Mouse (Mus musculus) thymus, adult 2 months (tissue): ENCODE data around the gene Serbp1. TPM values are rescaled to one million over a fixed set of nuclear protein-coding genes. Genes with fewer than 3 reads are reported as not detected.

Experiments
- DNase-seq: peaks from one replicate; pipeline ENCODE4 v3.0.0; 2021
- H3K27ac ChIP-seq: fragments of 200-500 bp; 2 replicates; pipeline ENCODE4 v1.5.1; 2012; ENCODE audit warnings: low read length, control low read depth; ENCODE audit not compliant: control insufficient read depth, insufficient read depth
- H3K27me3 ChIP-seq: fragments of 200-500 bp; 2 replicates; pipeline ENCODE4 v1.6.1; 2012; ENCODE audit warnings: mild to moderate bottlenecking, low read length, moderate library complexity, mixed read lengths; ENCODE audit not compliant: control insufficient read depth, insufficient read depth
- H3K36me3 ChIP-seq: fragments of 200-500 bp; 2 replicates; pipeline ENCODE4 v1.6.1; 2012; ENCODE audit warnings: mild to moderate bottlenecking, low read length, moderate library complexity; ENCODE audit not compliant: control insufficient read depth, insufficient read depth
- H3K4me1 ChIP-seq: fragments of 200-500 bp; replicated peaks from 2 replicates; pipeline ENCODE4 v1.6.1; 2012; ENCODE audit warnings: low read length; ENCODE audit not compliant: control insufficient read depth, insufficient read depth
- H3K4me3 ChIP-seq: fragments of 200-500 bp; 2 replicates; pipeline ENCODE4 v1.5.1; 2012; ENCODE audit warnings: mild to moderate bottlenecking, low read length, control low read depth, moderate library complexity; ENCODE audit not compliant: control insufficient read depth, insufficient read depth
- CTCF ChIP-seq: fragments of 200-500 bp; IDR thresholded peaks from 2 replicates; pipeline ENCODE4 v1.5.1; 2012; ENCODE audit warnings: mild to moderate bottlenecking, control low read depth, low read length, moderate library complexity, borderline replicate concordance; ENCODE audit not compliant: control insufficient read depth, poor library complexity, insufficient read depth; ENCODE audit errors: extremely low read depth
- POLR2A ChIP-seq: fragments of 200-500 bp; IDR thresholded peaks from 2 replicates; pipeline ENCODE4 v1.6.1; 2012; ENCODE audit warnings: mild to moderate bottlenecking, low read length, control low read depth, moderate library complexity; ENCODE audit not compliant: control insufficient read depth, poor library complexity, insufficient read depth; ENCODE audit errors: extremely low read depth
- WGBS: fragments of 180-500 bp; shearing (Covaris S2); methylation state at CpG from one replicate; pipeline ENCODE4 v1.1.7; 2018; 5-methylcytosine and 5-hydroxymethylcytosine counted together
- polyA plus RNA-seq: library from polyadenylated mRNA; depleted of rRNA; stranded (reverse); fragments of >200 nt; gene quantifications from 2 replicates; pipeline ENCODE4 v1.2.3, GENCODE M21; 2012

Gene Serbp1
- polyA plus RNA-seq, 1 experiment: 95.1 TPM

DNA sequence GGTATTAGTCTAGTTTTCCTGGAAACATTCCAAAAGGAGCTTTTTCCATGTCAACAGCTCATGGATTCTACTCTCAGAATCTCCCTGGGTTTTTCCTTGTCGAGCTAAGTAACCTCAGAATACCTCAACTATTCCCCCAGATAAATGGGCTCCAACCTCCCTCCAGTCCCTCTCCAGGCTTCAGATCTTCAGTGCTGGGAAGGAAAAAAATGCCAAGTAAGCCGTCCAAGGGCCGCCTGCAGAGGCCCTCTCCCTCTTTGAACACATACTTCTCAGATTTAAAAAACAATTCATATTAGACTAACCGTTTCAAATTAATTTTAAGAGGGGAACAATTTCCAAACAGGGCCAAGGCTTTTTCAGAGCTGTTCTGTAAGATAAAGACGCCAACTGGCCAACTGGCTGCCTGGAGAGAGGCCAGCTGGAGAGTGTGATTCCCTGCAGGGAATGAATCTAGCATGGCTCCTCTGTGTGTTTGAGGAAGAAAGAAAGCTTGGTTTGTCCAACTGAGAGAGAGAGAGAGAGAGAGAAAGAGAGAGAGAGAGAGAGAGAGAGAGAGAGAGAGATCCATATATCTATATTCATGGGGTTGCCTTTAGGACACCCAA is 37.2 kb upstream of the Serbp1 start:
- TF ChIP-seq POLR2A (no peak), CTCF (no peak)
- WGBS: 88% methylated on average over 5 of the region's 5 CpGs
- Histone ChIP-seq H3K27me3 (no peaks in the 10 kb centered on the region), H3K4me1 (no peaks in the 10 kb centered on the region), H3K36me3 (no peaks in the 10 kb centered on the region), H3K4me3 (no peak overlapping the region), H3K27ac (no peak overlapping the region)
- DNase-seq: no peak

DNA sequence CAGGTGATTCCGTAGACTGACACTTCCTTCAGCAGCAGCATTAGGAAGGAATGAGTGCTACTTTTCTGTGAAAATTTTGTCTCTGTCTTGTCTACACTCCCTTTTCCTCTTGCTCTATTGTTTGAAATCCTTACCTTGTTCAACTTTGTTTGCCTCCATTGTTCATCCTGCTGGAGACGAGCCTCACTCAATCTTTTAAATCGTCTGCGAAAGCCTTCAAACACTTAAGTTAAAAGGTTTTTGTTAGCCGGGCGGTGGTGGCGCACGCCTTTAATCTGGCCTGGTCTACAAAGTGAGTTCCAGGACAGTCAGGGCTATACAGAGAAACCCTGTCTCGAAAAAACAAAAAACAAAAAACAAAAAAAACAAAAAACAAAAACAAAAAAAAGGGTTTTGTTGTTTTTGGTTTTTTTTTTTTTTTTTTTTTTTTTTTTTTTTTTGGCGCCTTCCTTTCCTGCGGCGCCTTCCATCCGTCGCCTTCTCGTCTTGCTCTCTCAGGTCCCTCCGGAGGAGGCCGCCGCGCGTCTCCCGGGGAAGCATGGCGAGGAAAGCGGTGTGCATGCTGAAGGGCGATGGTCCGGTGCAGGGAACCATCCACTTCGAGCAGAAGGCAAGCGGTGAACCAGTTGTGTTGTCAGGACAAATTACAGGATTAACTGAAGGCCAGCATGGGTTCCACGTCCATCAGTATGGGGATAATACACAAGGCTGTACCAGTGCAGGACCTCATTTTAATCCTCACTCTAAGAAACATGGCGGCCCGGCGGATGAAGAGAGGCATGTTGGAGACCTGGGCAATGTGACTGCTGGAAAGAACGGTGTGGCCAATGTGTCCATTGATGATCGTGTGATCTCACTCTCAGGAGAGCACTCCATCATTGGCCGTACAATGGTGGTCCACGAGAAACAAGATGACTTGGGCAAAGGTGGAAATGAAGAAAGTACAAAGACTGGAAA is 32.6 kb upstream of the Serbp1 start:
- 93% methylated on average over 35 of the region's 35 CpGs for WGBS
- TF ChIP-seq CTCF (no peak), POLR2A (no peak)
- Histone ChIP-seq H3K27ac (no peak overlapping the region), H3K4me1 (no peaks in the 10 kb centered on the region), H3K27me3 (no peaks in the 10 kb centered on the region), H3K36me3 (no peaks in the 10 kb centered on the region), H3K4me3 (no peak overlapping the region)
- DNase-seq: no peak

DNA sequence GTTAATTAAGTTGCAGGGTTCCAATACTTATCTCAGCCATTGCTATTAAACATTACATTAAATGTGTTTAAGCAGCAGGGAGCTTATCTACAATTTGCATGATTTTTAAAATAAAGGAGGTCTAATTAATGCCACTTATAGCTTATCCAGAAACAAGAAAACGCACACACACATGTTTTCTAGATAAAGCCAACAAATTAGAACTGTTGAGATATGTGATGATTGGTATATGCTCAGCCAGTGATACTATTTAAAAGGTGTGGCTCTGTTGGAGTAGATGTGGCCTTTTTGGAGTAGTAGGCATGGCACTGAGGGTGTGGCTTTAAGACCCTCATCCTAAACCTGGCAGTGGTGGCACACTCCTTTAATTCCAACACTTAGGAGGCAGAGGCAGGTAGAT is 25.6 kb upstream of the Serbp1 start:
- no peak for TF ChIP-seq CTCF
- WGBS: 96% methylated on average over 1 of the region's 1 CpGs
- H3K4me3 ChIP-seq: no peak overlapping the region
- H3K4me1 ChIP-seq: no peaks in the 10 kb centered on the region
- H3K36me3 ChIP-seq: no peaks in the 10 kb centered on the region
- H3K27me3 ChIP-seq: no peaks in the 10 kb centered on the region
- no peak for DNase-seq
- no peak overlapping the region for H3K27ac ChIP-seq

DNA sequence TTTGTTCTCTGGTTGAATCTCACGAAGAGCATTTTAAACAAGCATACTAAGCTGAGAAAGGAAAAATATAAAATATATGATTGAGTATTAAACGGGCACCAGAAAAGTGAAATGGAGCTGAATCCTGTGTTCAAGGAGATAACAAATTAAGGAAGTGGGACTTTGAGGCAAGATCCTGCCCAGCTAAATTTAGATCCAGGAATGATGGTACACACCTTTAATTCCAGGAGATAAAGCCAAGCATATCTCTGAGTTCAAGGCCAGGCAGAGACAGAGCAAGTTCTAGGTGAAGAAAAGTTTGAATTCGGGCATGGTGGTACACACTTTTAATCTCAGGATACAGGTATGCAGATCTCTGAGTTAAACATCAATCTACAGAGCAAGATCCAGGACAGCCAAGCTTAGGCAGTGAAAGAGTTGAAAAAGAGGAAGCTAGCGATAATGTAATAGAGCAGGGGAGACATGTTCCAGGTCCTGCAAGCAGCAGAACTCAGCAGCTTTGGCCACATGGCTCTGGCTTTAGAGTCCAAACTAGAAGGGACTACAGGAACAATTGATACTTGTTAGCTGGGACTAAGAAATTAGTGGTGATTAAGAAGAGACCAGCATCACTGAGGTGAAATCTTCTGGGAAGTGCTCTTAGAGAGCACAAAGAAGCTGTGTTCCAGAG is 24.4 kb upstream of the Serbp1 start:
- Histone ChIP-seq H3K4me1 (no peaks in the 10 kb centered on the region), H3K4me3 (no peak overlapping the region), H3K36me3 (no peaks in the 10 kb centered on the region), H3K27me3 (no peaks in the 10 kb centered on the region), H3K27ac (no peak overlapping the region)
- 72% methylated on average over 4 of the region's 4 CpGs for WGBS
- no peak for DNase-seq
- TF ChIP-seq CTCF: no peak

DNA sequence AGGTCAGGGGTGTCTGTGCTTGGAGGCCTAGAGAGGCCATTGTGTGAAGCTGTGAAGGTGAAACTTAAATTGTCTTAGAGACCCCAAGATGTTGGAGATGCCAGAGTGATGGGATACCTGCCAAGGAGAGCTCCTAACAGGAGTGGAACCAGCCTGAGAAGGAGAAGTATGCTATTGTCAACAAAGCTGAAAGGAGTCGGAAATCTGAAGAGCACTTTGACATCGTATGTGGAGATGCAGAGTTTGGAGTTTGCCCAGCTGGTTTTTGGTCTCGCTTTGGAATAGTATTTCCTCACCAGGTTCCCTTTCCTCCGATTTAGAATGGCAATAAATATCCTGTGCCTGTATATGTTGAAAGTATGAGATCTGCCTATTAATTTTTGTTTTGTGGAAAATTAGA is 20.6 kb upstream of the Serbp1 start:
- H3K27ac ChIP-seq: no peak overlapping the region
- H3K36me3 ChIP-seq: no peaks in the 10 kb centered on the region
- H3K27me3 ChIP-seq: no peaks in the 10 kb centered on the region
- no peaks in the 10 kb centered on the region for H3K4me1 ChIP-seq
- no peak for DNase-seq
- no peak for TF ChIP-seq CTCF
- no peak for TF ChIP-seq POLR2A
- WGBS: 91% methylated on average over 4 of the region's 4 CpGs
- no peak overlapping the region for H3K4me3 ChIP-seq

DNA sequence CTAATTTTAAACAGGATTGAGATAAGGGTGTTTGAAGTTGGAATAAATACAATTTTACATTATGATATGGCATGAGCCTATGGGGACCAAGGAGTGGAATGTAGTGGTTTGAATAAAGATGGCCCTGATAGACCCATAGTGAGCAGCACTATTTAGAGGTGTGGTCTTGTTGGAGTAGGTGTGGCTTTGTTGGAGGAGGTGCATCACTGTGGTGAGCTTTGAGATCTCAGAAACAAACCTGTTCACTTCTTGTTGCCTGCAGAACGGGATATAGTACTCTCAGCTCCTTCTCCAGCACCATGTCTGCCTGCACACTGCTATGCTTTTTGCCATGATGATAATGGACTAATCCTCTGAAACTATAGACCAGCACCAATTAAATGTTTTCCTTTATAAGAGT is 20.1 kb upstream of the Serbp1 start:
- H3K4me3 ChIP-seq: no peak overlapping the region
- TF ChIP-seq POLR2A: no peak
- H3K27me3 ChIP-seq: no peaks in the 10 kb centered on the region
- no peak overlapping the region for H3K27ac ChIP-seq
- H3K4me1 ChIP-seq: no peaks in the 10 kb centered on the region
- H3K36me3 ChIP-seq: no peaks in the 10 kb centered on the region
- no peak for DNase-seq
- 100% methylated on average over 1 of the region's 1 CpGs for WGBS
